Mouse (Mus musculus): ENCODE measurements at regions not wholly inside any gene's neighbourhood (a gene's known extent, or its start where the extent isn't known, plus 50 kb on each side); places are given as distances from the start of the nearest gene placed in this dataset.

GRCm38 (mm10) chr12:13052845-13053623, 111.3 kb upstream of the Mycn start:
- no peak overlapping the region for H3K27ac ChIP-seq (ENCODE audit: insufficient read depth, low read length)
- no peak for TF ChIP-seq CTCF (IDR thresholded peaks at IDR 0.05; ENCODE audit: extremely low read depth, insufficient read depth, low read length)
- no peak for TF ChIP-seq POLR2A (IDR thresholded peaks at IDR 0.05; ENCODE audit: extremely low read depth, insufficient read depth, low read length)
- peaks cover 6% of the 10 kb centered on the region for H3K4me1 ChIP-seq (ENCODE audit: control insufficient read depth, insufficient read depth, low read length)
- H3K4me3 ChIP-seq (ENCODE audit: insufficient read depth, low read length), result no peak overlapping the region

GRCm38 (mm10) chr12:13052164-13052563, 110.5 kb upstream of the Mycn start:
- TF ChIP-seq POLR2A (IDR thresholded peaks at IDR 0.05; ENCODE audit: extremely low read depth, insufficient read depth, low read length), result no peak
- TF ChIP-seq CTCF (IDR thresholded peaks at IDR 0.05; ENCODE audit: extremely low read depth, insufficient read depth, low read length), result no peak
- Histone ChIP-seq H3K4me1 (ENCODE audit: control insufficient read depth, insufficient read depth, low read length) (peaks cover 6% of the 10 kb centered on the region), H3K4me3 (ENCODE audit: insufficient read depth, low read length) (no peak overlapping the region), H3K27ac (ENCODE audit: insufficient read depth, low read length) (no peak overlapping the region)

GRCm38 (mm10) chr12:13049659-13050058, 107.9 kb upstream of the Mycn start:
- Histone ChIP-seq H3K4me1 (ENCODE audit: control insufficient read depth, insufficient read depth, low read length) (peaks cover 4% of the 10 kb centered on the region), H3K4me3 (ENCODE audit: insufficient read depth, low read length) (no peak overlapping the region), H3K27ac (ENCODE audit: insufficient read depth, low read length) (no peak overlapping the region)
- no peak for TF ChIP-seq POLR2A (IDR thresholded peaks at IDR 0.05; ENCODE audit: extremely low read depth, insufficient read depth, low read length)
- no peak for TF ChIP-seq CTCF (IDR thresholded peaks at IDR 0.05; ENCODE audit: extremely low read depth, insufficient read depth, low read length)

- no peak overlapping the region for H3K27ac ChIP-seq (ENCODE audit: insufficient read depth, low read length)
- H3K4me3 ChIP-seq (ENCODE audit: insufficient read depth, low read length), result no peak overlapping the region
- no peaks in the 10 kb centered on the region for H3K4me1 ChIP-seq (ENCODE audit: control insufficient read depth, insufficient read depth, low read length)
- TF ChIP-seq POLR2A (IDR thresholded peaks at IDR 0.05; ENCODE audit: extremely low read depth, insufficient read depth, low read length) (no peak), CTCF (IDR thresholded peaks at IDR 0.05; ENCODE audit: extremely low read depth, insufficient read depth, low read length) (no peak)
These were observed 106.5 kb upstream of the Mycn start for GRCm38 (mm10) chr12:13048168-13048727.

- Histone ChIP-seq H3K4me1 (ENCODE audit: control insufficient read depth, insufficient read depth, low read length) (no peaks in the 10 kb centered on the region), H3K27ac (ENCODE audit: insufficient read depth, low read length) (no peak overlapping the region), H3K4me3 (ENCODE audit: insufficient read depth, low read length) (no peak overlapping the region)
- TF ChIP-seq POLR2A (IDR thresholded peaks at IDR 0.05; ENCODE audit: extremely low read depth, insufficient read depth, low read length) (no peak), CTCF (IDR thresholded peaks at IDR 0.05; ENCODE audit: extremely low read depth, insufficient read depth, low read length) (no peak)
These were observed 101.2 kb upstream of the Mycn start for GRCm38 (mm10) chr12:13042934-13043333.

- Histone ChIP-seq H3K4me1 (ENCODE audit: control insufficient read depth, insufficient read depth, low read length) (no peaks in the 10 kb centered on the region; the same call in 1 of the 2 replicates), H3K27ac (ENCODE audit: insufficient read depth, low read length) (no peak overlapping the region), H3K4me3 (ENCODE audit: insufficient read depth, low read length) (no peak overlapping the region)
- TF ChIP-seq CTCF (IDR thresholded peaks at IDR 0.05; ENCODE audit: extremely low read depth, insufficient read depth, low read length) (no peak), POLR2A (IDR thresholded peaks at IDR 0.05; ENCODE audit: extremely low read depth, insufficient read depth, low read length) (no peak)
These were observed 93.5 kb upstream of the Mycn start for GRCm38 (mm10) chr12:13035108-13035741.

GRCm38 (mm10) chr12:13030333-13030732, 88.6 kb upstream of the Mycn start:
- Histone ChIP-seq H3K4me3 (ENCODE audit: insufficient read depth, low read length) (no peak overlapping the region), H3K4me1 (ENCODE audit: control insufficient read depth, insufficient read depth, low read length) (no peaks in the 10 kb centered on the region; the same call in 1 of the 2 replicates), H3K27ac (ENCODE audit: insufficient read depth, low read length) (no peak overlapping the region)
- TF ChIP-seq CTCF (IDR thresholded peaks at IDR 0.05; ENCODE audit: extremely low read depth, insufficient read depth, low read length) (no peak), POLR2A (IDR thresholded peaks at IDR 0.05; ENCODE audit: extremely low read depth, insufficient read depth, low read length) (no peak)

GRCm38 (mm10) chr12:13028086-13028485, 86.4 kb upstream of the Mycn start:
- TF ChIP-seq POLR2A (IDR thresholded peaks at IDR 0.05; ENCODE audit: extremely low read depth, insufficient read depth, low read length) (no peak), CTCF (IDR thresholded peaks at IDR 0.05; ENCODE audit: extremely low read depth, insufficient read depth, low read length) (no peak)
- H3K4me1 ChIP-seq (ENCODE audit: control insufficient read depth, insufficient read depth, low read length), result peaks cover 3% of the 10 kb centered on the region; the same call in 1 of the 2 replicates
- H3K27ac ChIP-seq (ENCODE audit: insufficient read depth, low read length), result no peak overlapping the region
- no peak overlapping the region for H3K4me3 ChIP-seq (ENCODE audit: insufficient read depth, low read length)

- peaks cover 3% of the 10 kb centered on the region; the same call in 1 of the 2 replicates for H3K4me1 ChIP-seq (ENCODE audit: control insufficient read depth, insufficient read depth, low read length)
- no peak for TF ChIP-seq POLR2A (IDR thresholded peaks at IDR 0.05; ENCODE audit: extremely low read depth, insufficient read depth, low read length)
- H3K27ac ChIP-seq (ENCODE audit: insufficient read depth, low read length), result no peak overlapping the region
- no peak overlapping the region for H3K4me3 ChIP-seq (ENCODE audit: insufficient read depth, low read length)
These were observed 84.4 kb upstream of the Mycn start for GRCm38 (mm10) chr12:13026041-13026580.
